Mouse (Mus musculus) layer of hippocampus, postnatal 10 days (tissue): ENCODE results near the gene Fbxw11. TPM values are rescaled to one million over a fixed set of nuclear protein-coding genes. Genes with fewer than 3 reads are reported as not detected.
"Not testable (repeated sequence)": the region's sequence is repeated elsewhere in the genome, so short reads cannot be mapped to it uniquely, and the experiment has no call there.

ENCODE experiments used
- DNase-seq, 2 experiments: peaks; one replicate each; pipeline ENCODE4 v3.0.0; 2021; ENCODE audit warnings: low spot score in 2 of 2
- total RNA-seq, 2 experiments: library from RNA; stranded (reverse); gene quantifications; 2 replicates each; pipeline ENCODE4 v1.2.3; 2021

Fbxw11 gene
- total RNA-seq, 2 experiments from 2014 or later: 119 to 132 TPM

- DNase-seq: no peak
Observed at GRCm38 (mm10) chr11:32706406-32706993, 64.0 kb downstream of the Fbxw11 start.

GRCm38 (mm10) chr11:32707481-32707880, 65.0 kb downstream of the Fbxw11 start:
- DNase-seq: no peak

- DNase-seq: no peak
Observed at GRCm38 (mm10) chr11:32708739-32709501, 66.4 kb downstream of the Fbxw11 start.

GRCm38 (mm10) chr11:32709563-32709962, 67.0 kb downstream of the Fbxw11 start:
- DNase-seq: peak; percentile 58 to 69

- peak in 1 of 2 experiments; percentile 48 for DNase-seq
Observed at GRCm38 (mm10) chr11:32714230-32714629, 71.7 kb downstream of the Fbxw11 start.

GRCm38 (mm10) chr11:32714896-32715295, 72.4 kb downstream of the Fbxw11 start:
- no peak for DNase-seq

GRCm38 (mm10) chr11:32715495-32715894, 73.0 kb downstream of the Fbxw11 start:
- no peak for DNase-seq

- DNase-seq: no peak
Observed at GRCm38 (mm10) chr11:32715970-32716369, 73.4 kb downstream of the Fbxw11 start.

GRCm38 (mm10) chr11:32716876-32717275, 74.4 kb downstream of the Fbxw11 start:
- no peak for DNase-seq

- not testable (repeated sequence) for DNase-seq
Observed at GRCm38 (mm10) chr11:32717711-32718110, 75.2 kb downstream of the Fbxw11 start.

- DNase-seq: no peak
Observed at GRCm38 (mm10) chr11:32718371-32718770, 75.8 kb downstream of the Fbxw11 start.

GRCm38 (mm10) chr11:32718979-32719378, 76.5 kb downstream of the Fbxw11 start:
- DNase-seq: no peak

GRCm38 (mm10) chr11:32722653-32723052, 80.1 kb downstream of the Fbxw11 start:
- no peak for DNase-seq

- DNase-seq: no peak
Observed at GRCm38 (mm10) chr11:32723287-32723686, 80.8 kb downstream of the Fbxw11 start.

GRCm38 (mm10) chr11:32725171-32725570, 82.6 kb downstream of the Fbxw11 start:
- DNase-seq: no peak

- DNase-seq: no peak
Observed at GRCm38 (mm10) chr11:32732467-32732866, 89.9 kb downstream of the Fbxw11 start.

- DNase-seq: no peak
Observed at GRCm38 (mm10) chr11:32733195-32733594, 90.7 kb downstream of the Fbxw11 start.

GRCm38 (mm10) chr11:32736371-32736770, 93.8 kb downstream of the Fbxw11 start:
- DNase-seq: no peak

- DNase-seq: no peak
Observed at GRCm38 (mm10) chr11:32737729-32738128, 95.2 kb downstream of the Fbxw11 start.

GRCm38 (mm10) chr11:32743891-32744290, 101.4 kb downstream of the Fbxw11 start:
- DNase-seq: no peak

- no peak for DNase-seq
Observed at GRCm38 (mm10) chr11:32744463-32744862, 101.9 kb downstream of the Fbxw11 start.

GRCm38 (mm10) chr11:32745466-32745865, 102.9 kb downstream of the Fbxw11 start:
- DNase-seq: no peak

- no peak for DNase-seq
Observed at GRCm38 (mm10) chr11:32746036-32746435, 103.5 kb downstream of the Fbxw11 start.
